Mouse (Mus musculus): ENCODE measurements around the gene Olfr1330. TPM values are rescaled to one million over a fixed set of nuclear protein-coding genes. Genes with fewer than 3 reads are reported as not detected.
A peak's percentile ranks its signal among the peaks of the same experiment; 100 is the strongest.
"Not testable (repeated sequence)": the region's sequence is repeated elsewhere in the genome, so short reads cannot be mapped to it uniquely, and the experiment has no call there.

Gene Olfr1330
- not detected in 2 replicates for polyA plus RNA-seq (2015; fragmentation: Nextera tagmentation; extraction: Ambion mirVana)

DNA sequence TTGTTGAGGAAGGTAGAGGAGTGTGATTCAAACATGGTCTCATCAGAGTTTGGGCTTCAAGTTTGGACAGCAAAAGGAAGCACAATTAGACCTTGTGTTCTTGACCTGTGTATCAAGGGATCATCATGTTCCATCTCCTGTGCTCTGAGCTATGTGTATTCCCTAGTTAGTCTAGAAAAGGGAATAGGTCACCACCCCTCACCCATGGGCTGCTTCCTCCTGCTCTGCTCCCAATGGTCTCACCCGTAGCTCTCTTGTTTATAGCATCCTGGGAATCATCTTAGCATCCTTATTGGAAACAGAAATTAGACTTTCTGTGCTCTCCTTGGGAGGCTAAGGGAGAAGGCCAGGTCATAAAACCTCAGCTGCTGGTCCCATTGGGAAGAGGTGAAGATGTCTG lies at the start of gene Olfr1330:
Olfr1330 (plus strand) TSS at position 301 of the 400 bp plus-strand sequence.
- WGBS = 83% methylated on average over 1 of the region's 1 CpGs
- H3K9ac ChIP-seq = no peak within 1 kb of the TSS
- no peak within 1 kb of the TSS for H3K27ac ChIP-seq (replicated peaks)
- H3K9me3 ChIP-seq = no peaks in the 10 kb centered on the region
- H3K4me3 ChIP-seq = no peak within 1 kb of the TSS
- no peaks in the 10 kb centered on the region for H3K36me3 ChIP-seq
- no peaks in the 10 kb centered on the region for H3K4me1 ChIP-seq (replicated peaks)
- ATAC-seq (ENCODE audit: low FRiP score, low read depth) = no peak
- H3K4me2 ChIP-seq = no peak within 1 kb of the TSS
- no peaks in the 10 kb centered on the region for H3K27me3 ChIP-seq

DNA sequence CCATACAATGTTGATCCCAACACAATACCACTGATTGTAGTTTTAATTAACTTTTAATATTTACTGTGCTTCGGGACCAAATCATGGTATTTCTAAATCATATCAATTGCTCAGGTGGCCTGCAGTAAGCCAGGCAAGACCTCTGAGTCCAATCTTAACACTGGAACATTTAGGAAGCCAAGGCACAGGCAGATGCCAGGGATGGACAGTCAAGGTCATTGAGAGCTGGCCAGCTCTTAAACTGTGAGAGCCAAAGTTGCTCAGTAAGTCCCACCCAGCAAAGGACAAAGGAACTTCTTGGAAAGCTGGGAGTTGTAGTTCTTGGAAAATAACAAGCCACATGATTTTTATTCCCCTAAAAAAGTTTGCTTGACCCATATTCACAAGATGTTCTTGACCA lies 26.6 kb upstream of the Olfr1330 start:
- Histone ChIP-seq H3K4me3 (no peak overlapping the region), H3K4me2 (no peak overlapping the region), H3K9me3 (no peaks in the 10 kb centered on the region), H3K36me3 (no peaks in the 10 kb centered on the region), H3K9ac (no peak overlapping the region), H3K4me1 (replicated peaks) (no peaks in the 10 kb centered on the region), H3K27ac (replicated peaks) (no peak overlapping the region), H3K27me3 (no peaks in the 10 kb centered on the region)
- ATAC-seq (ENCODE audit: low FRiP score, low read depth) = no peak
- WGBS = 87% methylated on average over 1 of the region's 1 CpGs

GRCm38 (mm10) chr4:118862704-118863103 lies 25.7 kb upstream of the Olfr1330 start:
- H3K9me3 ChIP-seq = no peaks in the 10 kb centered on the region
- H3K9ac ChIP-seq = no peak overlapping the region

GRCm38 (mm10) chr4:118864349-118864748 lies 24.0 kb upstream of the Olfr1330 start, which contains the start of gene Olfr1331:
Gene Olfr1331 (plus strand): TSS chr4:118864649.
- H3K9me3 ChIP-seq = no peaks in the 10 kb centered on the region
- no peaks in the 10 kb centered on the region for H3K4me1 ChIP-seq (replicated peaks)
- no peak within 1 kb of the TSS for H3K9ac ChIP-seq
- no peak within 1 kb of the TSS for H3K4me3 ChIP-seq
- H3K36me3 ChIP-seq = no peaks in the 10 kb centered on the region
- H3K27me3 ChIP-seq = no peaks in the 10 kb centered on the region
- no peak for ATAC-seq (ENCODE audit: low FRiP score, low read depth)
- no peak within 1 kb of the TSS for H3K4me2 ChIP-seq
- WGBS = 100% methylated on average over 1 of the region's 1 CpGs
- H3K27ac ChIP-seq (replicated peaks) = no peak within 1 kb of the TSS

More at GRCm38 (mm10) chr4:118862704-118863103, 25.7 kb upstream of the Olfr1330 start:
- Histone ChIP-seq H3K27ac (replicated peaks) (no peak overlapping the region), H3K4me3 (no peak overlapping the region), H3K27me3 (no peaks in the 10 kb centered on the region), H3K4me2 (no peak overlapping the region), H3K4me1 (replicated peaks) (no peaks in the 10 kb centered on the region), H3K36me3 (no peaks in the 10 kb centered on the region)
- no peak for ATAC-seq (ENCODE audit: low FRiP score, low read depth)
- 38% methylated on average over 4 of the region's 4 CpGs for WGBS

GRCm38 (mm10) chr4:118867566-118867965 lies 20.8 kb upstream of the Olfr1330 start:
- Histone ChIP-seq H3K4me3 (no peak overlapping the region), H3K9ac (no peak overlapping the region), H3K27ac (replicated peaks) (no peak overlapping the region), H3K4me1 (replicated peaks) (no peaks in the 10 kb centered on the region), H3K9me3 (no peaks in the 10 kb centered on the region), H3K27me3 (no peaks in the 10 kb centered on the region), H3K4me2 (no peak overlapping the region), H3K36me3 (no peaks in the 10 kb centered on the region)
- ATAC-seq (ENCODE audit: low FRiP score, low read depth) = peak; percentile 23; the same call in 1 of the 2 replicates

DNA sequence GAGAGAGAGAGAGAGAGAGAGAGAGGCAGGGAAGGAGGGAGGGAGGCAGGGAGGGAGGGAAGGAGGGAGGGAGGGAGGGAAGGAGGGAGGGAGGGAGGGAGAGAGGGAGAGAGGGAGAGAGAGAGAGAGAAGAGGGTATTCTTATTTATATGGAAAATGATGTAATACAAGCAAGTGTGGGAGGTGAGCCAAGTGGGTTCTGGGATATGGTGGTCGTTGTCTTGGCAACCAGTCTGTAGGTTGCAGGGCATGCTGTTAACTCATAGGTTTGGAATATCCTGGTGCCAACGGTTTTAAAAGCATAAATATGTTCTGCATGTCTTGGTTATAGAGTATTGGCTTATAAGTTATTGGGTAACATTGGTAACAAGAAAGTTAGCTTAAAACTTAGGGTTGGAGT lies 13.6 kb downstream of the Olfr1330 start:
- H3K9ac ChIP-seq = no peak overlapping the region
- H3K4me2 ChIP-seq = no peak overlapping the region
- no peak overlapping the region for H3K4me3 ChIP-seq
- H3K9me3 ChIP-seq = no peaks in the 10 kb centered on the region
- H3K27ac ChIP-seq (replicated peaks) = no peak overlapping the region
- WGBS = 57% methylated on average over 2 of the region's 2 CpGs
- no peaks in the 10 kb centered on the region for H3K36me3 ChIP-seq
- no peak for ATAC-seq (ENCODE audit: low FRiP score, low read depth)
- H3K27me3 ChIP-seq = no peaks in the 10 kb centered on the region
- no peaks in the 10 kb centered on the region for H3K4me1 ChIP-seq (replicated peaks)

- H3K9ac ChIP-seq; H3K27me3 ChIP-seq; H3K4me1 ChIP-seq (replicated peaks); H3K27ac ChIP-seq (replicated peaks); H3K4me2 ChIP-seq; H3K36me3 ChIP-seq; ATAC-seq (ENCODE audit: low FRiP score, low read depth); H3K9me3 ChIP-seq; H3K4me3 ChIP-seq: not testable (repeated sequence)
- 68% methylated on average over 2 of the region's 2 CpGs for WGBS
These were observed 29.0 kb downstream of the Olfr1330 start, which contains the start of gene Olfr1329 for GRCm38 (mm10) chr4:118917365-118917764. Gene Olfr1329 (minus strand): TSS chr4:118917465.

- H3K27ac ChIP-seq (replicated peaks); H3K36me3 ChIP-seq; H3K4me2 ChIP-seq; ATAC-seq (ENCODE audit: low FRiP score, low read depth); H3K9ac ChIP-seq; H3K9me3 ChIP-seq; H3K4me1 ChIP-seq (replicated peaks); H3K27me3 ChIP-seq; H3K4me3 ChIP-seq: not testable (repeated sequence)
- WGBS = 71% methylated on average over 3 of the region's 3 CpGs
These were observed 42.9 kb downstream of the Olfr1330 start for GRCm38 (mm10) chr4:118931326-118931725.

- WGBS = 76% methylated on average over 2 of the region's 2 CpGs
- Histone ChIP-seq H3K27ac (replicated peaks) (no peak within 1 kb of the TSS), H3K4me3 (no peak within 1 kb of the TSS), H3K9ac (no peak within 1 kb of the TSS), H3K36me3 (no peaks in the 10 kb centered on the region), H3K4me1 (replicated peaks) (no peaks in the 10 kb centered on the region), H3K4me2 (no peak within 1 kb of the TSS), H3K9me3 (no peaks in the 10 kb centered on the region), H3K27me3 (no peaks in the 10 kb centered on the region)
- no peak for ATAC-seq (ENCODE audit: low FRiP score, low read depth)
These were observed 50.1 kb downstream of the Olfr1330 start, which contains the start of gene Olfr1328 for GRCm38 (mm10) chr4:118938512-118938911. Gene Olfr1328 (minus strand): TSS chr4:118938612.

Other genes with a start within 250 kb of the Olfr1330 start
- gene Olfr62, start 229.6 kb upstream of the Olfr1330 start, polyA plus RNA-seq (2015; fragmentation: Nextera tagmentation; extraction: Ambion mirVana) = not detected in 2 replicates
- gene Olfr1342, start 195.8 kb upstream of the Olfr1330 start, polyA plus RNA-seq (2015; fragmentation: Nextera tagmentation; extraction: Ambion mirVana) = 0.05 TPM in 1 of 2 replicates, not detected in the other
- gene Olfr1341, start 185.1 kb upstream of the Olfr1330 start, polyA plus RNA-seq (2015; fragmentation: Nextera tagmentation; extraction: Ambion mirVana) = not detected in 2 replicates
- not detected in 2 replicates for gene Olfr1340, start 168.5 kb upstream of the Olfr1330 start, polyA plus RNA-seq (2015; fragmentation: Nextera tagmentation; extraction: Ambion mirVana)
- gene Olfr1339, start 156.4 kb upstream of the Olfr1330 start, polyA plus RNA-seq (2015; fragmentation: Nextera tagmentation; extraction: Ambion mirVana) = not detected in 2 replicates
- gene Olfr1338, start 129.9 kb upstream of the Olfr1330 start, polyA plus RNA-seq (2015; fragmentation: Nextera tagmentation; extraction: Ambion mirVana) = not detected in 2 replicates
- gene Olfr1337, start 106.0 kb upstream of the Olfr1330 start, polyA plus RNA-seq (2015; fragmentation: Nextera tagmentation; extraction: Ambion mirVana) = not detected in 2 replicates
- gene Olfr1335, start 78.7 kb upstream of the Olfr1330 start, polyA plus RNA-seq (2015; fragmentation: Nextera tagmentation; extraction: Ambion mirVana) = not detected in 2 replicates
- not detected in 2 replicates for gene Olfr1333, start 52.3 kb upstream of the Olfr1330 start, polyA plus RNA-seq (2015; fragmentation: Nextera tagmentation; extraction: Ambion mirVana)
- gene Olfr1331, start 23.9 kb upstream of the Olfr1330 start, polyA plus RNA-seq (2015; fragmentation: Nextera tagmentation; extraction: Ambion mirVana) = not detected in 2 replicates
- gene Olfr1329, start 28.9 kb downstream of the Olfr1330 start, polyA plus RNA-seq (2015; fragmentation: Nextera tagmentation; extraction: Ambion mirVana) = not detected in 2 replicates
- gene Olfr1328, start 50.0 kb downstream of the Olfr1330 start, polyA plus RNA-seq (2015; fragmentation: Nextera tagmentation; extraction: Ambion mirVana) = not detected in 2 replicates
- not detected in 2 replicates for gene Lao1, start 73.0 kb downstream of the Olfr1330 start, polyA plus RNA-seq (2015; fragmentation: Nextera tagmentation; extraction: Ambion mirVana)
- gene Slc2a1, start 220.1 kb downstream of the Olfr1330 start, polyA plus RNA-seq (2015; fragmentation: Nextera tagmentation; extraction: Ambion mirVana) = 89.6 and 90.3 TPM in 2 replicates